Mouse (Mus musculus) granulocyte monocyte progenitor cell, adult 5-6 weeks (primary cell): ENCODE data around the gene Olfr586. TPM values are rescaled to one million over a fixed set of nuclear protein-coding genes. Genes with fewer than 3 reads are reported as not detected.

Experiments used
- ATAC-seq: replicated peaks from 2 replicates; pipeline ENCODE4 v1.8.0; 2016; ENCODE audit warnings: mild to moderate bottlenecking, moderate TSS enrichment, inconsistent platforms; ENCODE audit not compliant: poor library complexity, severe bottlenecking
- total RNA-seq, 2 experiments: library from RNA; stranded (forward) in 1 of 2; stranded (reverse) in 1 of 2; fragments of 200-712, 200-1000 nt in 1 of 2; fragments of >200 nt in 1 of 2; fragmentation: Nextera tagmentation in 1 of 2; gene quantifications; 2 replicates each; pipeline ENCODE4 v1.2.3; 2014 to 2017

The Olfr586 gene
- total RNA-seq (2014; fragmentation: Nextera tagmentation) (not detected in 2 replicates), total RNA-seq (2017) (not detected in 2 replicates)

DNA sequence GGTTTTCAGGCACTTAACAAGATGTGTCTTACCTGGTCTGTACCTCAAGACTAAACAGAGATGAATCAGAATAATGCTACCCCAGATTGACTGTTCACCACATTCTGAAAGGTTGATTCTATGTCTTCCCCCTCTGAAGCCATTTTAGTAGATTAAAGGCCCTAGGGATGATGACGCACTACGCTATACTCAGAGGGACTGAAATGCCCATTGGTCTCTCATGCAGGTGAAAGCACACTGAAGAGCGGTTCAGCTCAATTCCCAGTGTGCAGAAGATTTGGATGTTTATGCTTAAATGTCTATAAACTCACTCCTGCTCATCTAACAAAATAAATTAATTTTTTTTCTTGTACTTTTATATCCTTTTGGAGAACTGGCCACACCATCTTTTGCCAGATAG, at the start of gene Olfr586:
Olfr586 (minus strand) TSS at position 101 of the 400 bp plus-strand sequence.
- no peak for ATAC-seq

DNA sequence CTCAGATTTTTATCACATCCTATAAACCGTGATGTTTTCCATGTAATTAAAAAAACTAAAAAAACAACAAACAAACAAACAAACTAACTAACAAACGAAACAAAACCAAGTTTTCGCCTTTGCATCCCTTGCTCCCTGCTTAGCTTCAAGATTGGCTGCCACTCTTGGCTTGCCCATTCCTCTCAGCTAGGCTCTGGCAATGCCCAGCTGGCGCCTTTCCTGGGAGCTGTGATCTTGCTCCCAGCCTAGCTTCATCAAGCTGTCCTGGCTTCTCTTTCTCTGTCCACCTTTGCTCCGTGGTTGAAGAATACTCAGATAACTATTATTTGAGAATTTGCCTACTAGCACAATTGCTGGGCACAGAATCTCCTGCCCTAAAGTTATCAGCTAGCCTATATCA, 44.3 kb upstream of the Olfr586 start:
- ATAC-seq, result no peak

DNA sequence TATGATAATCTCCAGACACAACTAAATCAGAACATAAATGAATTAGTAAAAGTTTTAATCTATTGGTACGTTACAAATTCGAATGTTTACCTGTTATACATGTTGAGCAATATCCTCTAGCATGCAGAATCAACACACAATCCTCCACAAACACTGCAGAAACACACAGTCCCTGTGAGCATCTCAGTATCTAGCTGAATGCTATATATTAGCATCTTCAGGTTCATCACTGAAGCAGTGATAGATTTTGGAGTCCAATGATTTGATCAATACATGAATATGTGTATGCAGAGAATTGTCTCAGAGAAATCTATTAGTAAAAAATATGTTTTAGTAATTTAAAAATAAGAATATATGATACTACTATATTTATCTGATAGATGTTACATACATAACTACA, 30.8 kb upstream of the Olfr586 start, which contains the start of gene Olfr589:
Olfr589 (minus strand) TSS at position 101 of the 400 bp plus-strand sequence.
- no peak for ATAC-seq

- no peak for ATAC-seq
Measured at GRCm38 (mm10) chr7:103140579-103140978, 15.1 kb upstream of the Olfr586 start, which contains the start of gene Olfr588-ps1. Olfr588-ps1 (plus strand) TSS chr7:103140879.

GRCm38 (mm10) chr7:103119406-103119805, 6.0 kb downstream of the Olfr586 start:
- ATAC-seq, result no peak

GRCm38 (mm10) chr7:103097420-103097819, 28.0 kb downstream of the Olfr586 start, which contains the start of gene Olfr585:
Olfr585 (plus strand) TSS chr7:103097720.
- ATAC-seq, result no peak

- ATAC-seq, result no peak
Measured at GRCm38 (mm10) chr7:103081585-103081984, 43.9 kb downstream of the Olfr586 start, which contains the start of gene Olfr584. Olfr584 (plus strand) TSS chr7:103081885.

Other genes starting within 250 kb of the Olfr586 start
- not detected in 2 replicates for gene Olfr568, start 248.5 kb downstream of the Olfr586 start, total RNA-seq (2014; fragmentation: Nextera tagmentation)
- gene Olfr568, start 248.5 kb downstream of the Olfr586 start, total RNA-seq (2017), result not detected in 2 replicates
- not detected in 2 replicates for gene Olfr569, start 234.8 kb downstream of the Olfr586 start, total RNA-seq (2014; fragmentation: Nextera tagmentation)
- not detected in 2 replicates for gene Olfr569, start 234.8 kb downstream of the Olfr586 start, total RNA-seq (2017)
- gene Olfr570, start 231.1 kb downstream of the Olfr586 start, total RNA-seq (2014; fragmentation: Nextera tagmentation), result not detected in 2 replicates
- not detected in 2 replicates for gene Olfr570, start 231.1 kb downstream of the Olfr586 start, total RNA-seq (2017)
- not detected in 2 replicates for gene Olfr571, start 208.1 kb downstream of the Olfr586 start, total RNA-seq (2014; fragmentation: Nextera tagmentation)
- not detected in 2 replicates for gene Olfr571, start 208.1 kb downstream of the Olfr586 start, total RNA-seq (2017)
- not detected in 2 replicates for gene Olfr572, start 201.2 kb downstream of the Olfr586 start, total RNA-seq (2014; fragmentation: Nextera tagmentation)
- gene Olfr572, start 201.2 kb downstream of the Olfr586 start, total RNA-seq (2017), result not detected in 2 replicates
- gene Olfr573-ps1, start 183.1 kb downstream of the Olfr586 start, total RNA-seq (2014; fragmentation: Nextera tagmentation), result not detected in 2 replicates
- gene Olfr573-ps1, start 183.1 kb downstream of the Olfr586 start, total RNA-seq (2017), result not detected in 2 replicates
- not detected in 2 replicates for gene Olfr574, start 177.2 kb downstream of the Olfr586 start, total RNA-seq (2014; fragmentation: Nextera tagmentation)
- not detected in 2 replicates for gene Olfr574, start 177.2 kb downstream of the Olfr586 start, total RNA-seq (2017)
- not detected in 2 replicates for gene Olfr575, start 166.9 kb downstream of the Olfr586 start, total RNA-seq (2014; fragmentation: Nextera tagmentation)
- not detected in 2 replicates for gene Olfr575, start 166.9 kb downstream of the Olfr586 start, total RNA-seq (2017)
- not detected in 2 replicates for gene Olfr576, start 163.0 kb downstream of the Olfr586 start, total RNA-seq (2014; fragmentation: Nextera tagmentation)
- not detected in 2 replicates for gene Olfr576, start 163.0 kb downstream of the Olfr586 start, total RNA-seq (2017)
- not detected in 2 replicates for gene Olfr577, start 149.7 kb downstream of the Olfr586 start, total RNA-seq (2014; fragmentation: Nextera tagmentation)
- gene Olfr577, start 149.7 kb downstream of the Olfr586 start, total RNA-seq (2017), result not detected in 2 replicates
- gene Olfr578, start 136.3 kb downstream of the Olfr586 start, total RNA-seq (2014; fragmentation: Nextera tagmentation), result not detected in 2 replicates
- gene Olfr578, start 136.3 kb downstream of the Olfr586 start, total RNA-seq (2017), result not detected in 2 replicates
- gene Olfr582, start 87.6 kb downstream of the Olfr586 start, total RNA-seq (2014; fragmentation: Nextera tagmentation), result not detected in 2 replicates
- gene Olfr582, start 87.6 kb downstream of the Olfr586 start, total RNA-seq (2017), result not detected in 2 replicates
- gene Olfr583, start 74.3 kb downstream of the Olfr586 start, total RNA-seq (2014; fragmentation: Nextera tagmentation), result not detected in 2 replicates
- gene Olfr583, start 74.3 kb downstream of the Olfr586 start, total RNA-seq (2017), result not detected in 2 replicates
- gene Olfr584, start 43.8 kb downstream of the Olfr586 start, total RNA-seq (2014; fragmentation: Nextera tagmentation), result not detected in 2 replicates
- gene Olfr584, start 43.8 kb downstream of the Olfr586 start, total RNA-seq (2017), result not detected in 2 replicates
- not detected in 2 replicates for gene Olfr585, start 27.9 kb downstream of the Olfr586 start, total RNA-seq (2014; fragmentation: Nextera tagmentation)
- gene Olfr585, start 27.9 kb downstream of the Olfr586 start, total RNA-seq (2017), result not detected in 2 replicates
- gene Olfr588-ps1, start 15.2 kb upstream of the Olfr586 start, total RNA-seq (2014; fragmentation: Nextera tagmentation), result not detected in 2 replicates
- not detected in 2 replicates for gene Olfr588-ps1, start 15.2 kb upstream of the Olfr586 start, total RNA-seq (2017)
- gene Olfr589, start 30.7 kb upstream of the Olfr586 start, total RNA-seq (2014; fragmentation: Nextera tagmentation), result not detected in 2 replicates
- not detected in 2 replicates for gene Olfr589, start 30.7 kb upstream of the Olfr586 start, total RNA-seq (2017)
- not detected in 2 replicates for gene Olfr591, start 52.7 kb upstream of the Olfr586 start, total RNA-seq (2014; fragmentation: Nextera tagmentation)
- gene Olfr591, start 52.7 kb upstream of the Olfr586 start, total RNA-seq (2017), result not detected in 2 replicates
- gene Olfr592, start 59.2 kb upstream of the Olfr586 start, total RNA-seq (2014; fragmentation: Nextera tagmentation), result not detected in 2 replicates
- gene Olfr592, start 59.2 kb upstream of the Olfr586 start, total RNA-seq (2017), result not detected in 2 replicates
- not detected in 2 replicates for gene Olfr593, start 86.2 kb upstream of the Olfr586 start, total RNA-seq (2014; fragmentation: Nextera tagmentation)
- not detected in 2 replicates for gene Olfr593, start 86.2 kb upstream of the Olfr586 start, total RNA-seq (2017)
- not detected in 2 replicates for gene Olfr594, start 91.4 kb upstream of the Olfr586 start, total RNA-seq (2014; fragmentation: Nextera tagmentation)
- gene Olfr594, start 91.4 kb upstream of the Olfr586 start, total RNA-seq (2017), result not detected in 2 replicates
- gene Usp17ld, start 126.9 kb upstream of the Olfr586 start, total RNA-seq (2014; fragmentation: Nextera tagmentation), result not detected in 2 replicates
- gene Usp17ld, start 126.9 kb upstream of the Olfr586 start, total RNA-seq (2017), result not detected in 2 replicates
- not detected in 2 replicates for gene Olfr596, start 180.0 kb upstream of the Olfr586 start, total RNA-seq (2014; fragmentation: Nextera tagmentation)
- not detected in 2 replicates for gene Olfr596, start 180.0 kb upstream of the Olfr586 start, total RNA-seq (2017)
- gene Olfr597, start 190.7 kb upstream of the Olfr586 start, total RNA-seq (2014; fragmentation: Nextera tagmentation), result not detected in 2 replicates
- gene Olfr597, start 190.7 kb upstream of the Olfr586 start, total RNA-seq (2017), result not detected in 2 replicates
- gene Olfr598, start 197.9 kb upstream of the Olfr586 start, total RNA-seq (2014; fragmentation: Nextera tagmentation), result not detected in 2 replicates
- not detected in 2 replicates for gene Olfr598, start 197.9 kb upstream of the Olfr586 start, total RNA-seq (2017)
- gene Olfr599, start 210.3 kb upstream of the Olfr586 start, total RNA-seq (2014; fragmentation: Nextera tagmentation), result not detected in 2 replicates
- not detected in 2 replicates for gene Olfr599, start 210.3 kb upstream of the Olfr586 start, total RNA-seq (2017)
- gene Olfr600, start 224.0 kb upstream of the Olfr586 start, total RNA-seq (2014; fragmentation: Nextera tagmentation), result not detected in 2 replicates
- gene Olfr600, start 224.0 kb upstream of the Olfr586 start, total RNA-seq (2017), result not detected in 2 replicates
- gene Olfr601, start 237.0 kb upstream of the Olfr586 start, total RNA-seq (2014; fragmentation: Nextera tagmentation), result not detected in 2 replicates
- gene Olfr601, start 237.0 kb upstream of the Olfr586 start, total RNA-seq (2017), result not detected in 2 replicates